Mouse (Mus musculus) forebrain, embryonic 12.5 days (tissue): ENCODE results near the gene Rerg. TPM values are rescaled to one million over a fixed set of nuclear protein-coding genes. Genes with fewer than 3 reads are reported as not detected.

ENCODE experiments used
- ATAC-seq: fragments of 200-750 bp; cut with Nextera tagmentation; 2 replicates; pipeline ENCODE4 v1.8.0; 2017; ENCODE audit warnings: moderate TSS enrichment; ENCODE audit not compliant: low FRiP score
- H3K27ac ChIP-seq: fragments of 300-500 bp; sonication (generic); 2 replicates; pipeline ENCODE4 v1.5.1; 2016; ENCODE audit warnings: mild to moderate bottlenecking
- H3K27me3 ChIP-seq: fragments of 300-500 bp; sonication (generic); 2 replicates; pipeline ENCODE4 v1.6.1; 2016; ENCODE audit warnings: mild to moderate bottlenecking
- H3K36me3 ChIP-seq: fragments of 300-500 bp; sonication (generic); replicated peaks from 2 replicates; pipeline ENCODE4 v1.6.1; 2016; ENCODE audit warnings: mild to moderate bottlenecking
- H3K4me1 ChIP-seq: fragments of 300-500 bp; sonication (generic); 2 replicates; pipeline ENCODE4 v1.6.1; 2016
- H3K4me2 ChIP-seq: fragments of 300-500 bp; sonication (generic); 2 replicates; pipeline ENCODE4 v1.6.1; 2016; ENCODE audit warnings: mild to moderate bottlenecking, moderate library complexity
- H3K4me3 ChIP-seq: fragments of 300-500 bp; sonication (generic); replicated peaks from 2 replicates; pipeline ENCODE4 v1.5.1; 2016; ENCODE audit warnings: mild to moderate bottlenecking
- H3K9ac ChIP-seq: fragments of 300-500 bp; sonication (generic); 2 replicates; pipeline ENCODE4 v1.6.1; 2016; ENCODE audit warnings: mild to moderate bottlenecking
- H3K9me3 ChIP-seq: fragments of 300-500 bp; sonication (generic); 2 replicates; pipeline ENCODE4 v1.6.1; 2016
- WGBS: fragments of 180-500 bp; shearing (Covaris S2); methylation state at CpG from one replicate; pipeline ENCODE4 v1.1.7; 2016; 5-methylcytosine and 5-hydroxymethylcytosine counted together
- polyA plus RNA-seq: library from polyadenylated mRNA; unstranded; fragments of >200 nt; fragmentation: Nextera tagmentation; extraction: Ambion mirVana; gene quantifications from 2 replicates; pipeline ENCODE4 v1.2.1, GENCODE M21; 2016

The Rerg gene
- polyA plus RNA-seq, 1 experiment from 2014 or later: 4.2 TPM

DNA sequence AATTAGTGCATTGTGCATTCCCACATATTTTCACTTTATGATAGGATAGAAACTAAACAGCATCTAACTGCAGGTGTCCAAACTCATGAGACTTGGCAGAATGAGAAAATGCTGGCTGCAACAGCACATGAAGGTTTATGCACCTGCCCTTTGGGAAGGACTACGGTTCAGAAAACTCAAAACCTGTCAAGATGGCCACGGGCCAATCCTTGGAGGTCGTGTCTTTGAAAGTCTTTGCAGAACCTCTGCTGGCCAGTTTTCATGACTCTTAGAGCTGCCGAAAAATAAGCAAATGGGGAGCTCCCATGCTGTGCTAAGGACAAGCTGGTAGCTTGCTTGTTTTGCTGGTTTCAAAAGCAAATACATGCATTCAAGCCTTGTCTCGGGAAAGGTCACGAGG lies 156.0 kb downstream of the Rerg start:
- no peaks in the 10 kb centered on the region for H3K27me3 ChIP-seq
- no peaks in the 10 kb centered on the region for H3K36me3 ChIP-seq
- H3K4me1 ChIP-seq: no peaks in the 10 kb centered on the region
- no peaks in the 10 kb centered on the region for H3K9me3 ChIP-seq
- no peak overlapping the region for H3K9ac ChIP-seq
- H3K27ac ChIP-seq: no peak overlapping the region
- no peak overlapping the region for H3K4me3 ChIP-seq
- 80% methylated on average over 6 of the region's 6 CpGs for WGBS
- no peak overlapping the region for H3K4me2 ChIP-seq
- ATAC-seq: no peak

DNA sequence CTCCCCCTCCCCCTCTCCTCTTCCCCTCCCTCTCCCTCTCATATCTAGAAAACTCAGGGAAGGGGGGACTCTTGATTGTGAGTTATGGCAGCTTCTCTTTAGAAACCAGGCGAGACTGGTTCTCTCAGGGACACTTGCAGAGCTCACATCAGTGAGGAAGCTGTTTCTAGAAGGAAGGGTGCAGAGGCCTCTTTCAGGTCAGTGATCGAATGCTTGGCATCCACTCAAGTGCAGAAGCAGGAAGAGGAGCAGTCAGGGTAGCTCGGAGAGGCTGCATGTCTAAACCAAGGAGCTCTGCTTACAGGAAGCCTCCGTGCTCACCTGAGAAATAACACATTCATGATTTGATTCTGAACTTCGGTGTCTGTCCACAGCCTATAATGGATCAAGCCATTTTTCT lies 159.1 kb downstream of the Rerg start:
- no peak overlapping the region for H3K4me2 ChIP-seq
- H3K27ac ChIP-seq: no peak overlapping the region
- no peaks in the 10 kb centered on the region for H3K4me1 ChIP-seq
- H3K4me3 ChIP-seq: no peak overlapping the region
- H3K36me3 ChIP-seq: no peaks in the 10 kb centered on the region
- no peak for ATAC-seq
- no peaks in the 10 kb centered on the region for H3K27me3 ChIP-seq
- no peaks in the 10 kb centered on the region for H3K9me3 ChIP-seq
- H3K9ac ChIP-seq: no peak overlapping the region
- 89% methylated on average over 5 of the region's 5 CpGs for WGBS

Other genes starting within 250 kb of the Rerg start
- not detected in 2 replicates for gene Erp27, start 248.3 kb downstream of the Rerg start, polyA plus RNA-seq
- gene Pde6h, start 246.7 kb downstream of the Rerg start, polyA plus RNA-seq: not detected in 2 replicates
- gene Arhgdib, start 228.6 kb downstream of the Rerg start, polyA plus RNA-seq: 18.6 and 22.9 TPM in 2 replicates
- gene Ptpro, start 81.8 kb upstream of the Rerg start, polyA plus RNA-seq: 23.2 and 26.4 TPM in 2 replicates